Mouse (Mus musculus): ENCODE data around the gene Pld2.

- no peak for TF ChIP-seq GATA1 (IDR thresholded peaks at IDR 0.05; ENCODE audit: borderline replicate concordance, low read length)
- TF ChIP-seq FLI1 (IDR thresholded peaks at IDR 0.05; ENCODE audit: low read length), result no peak
These were observed 47.1 kb downstream of the Pld2 start for GRCm38 (mm10) chr11:70586954-70587353.
